Mouse (Mus musculus) liver, postnatal 0 days (tissue): ENCODE data around the gene Dcaf17.

Experiments used
- CTCF ChIP-seq: sonication (generic); IDR thresholded peaks from 2 replicates; pipeline ENCODE4 v1.5.1; 2016; ENCODE audit warnings: antibody characterized with exemption, low read depth
- EP300 ChIP-seq: IDR thresholded peaks from 2 replicates; pipeline ENCODE4 v1.6.1; 2016; ENCODE audit warnings: antibody characterized with exemption, low read depth, mild to moderate bottlenecking

DNA sequence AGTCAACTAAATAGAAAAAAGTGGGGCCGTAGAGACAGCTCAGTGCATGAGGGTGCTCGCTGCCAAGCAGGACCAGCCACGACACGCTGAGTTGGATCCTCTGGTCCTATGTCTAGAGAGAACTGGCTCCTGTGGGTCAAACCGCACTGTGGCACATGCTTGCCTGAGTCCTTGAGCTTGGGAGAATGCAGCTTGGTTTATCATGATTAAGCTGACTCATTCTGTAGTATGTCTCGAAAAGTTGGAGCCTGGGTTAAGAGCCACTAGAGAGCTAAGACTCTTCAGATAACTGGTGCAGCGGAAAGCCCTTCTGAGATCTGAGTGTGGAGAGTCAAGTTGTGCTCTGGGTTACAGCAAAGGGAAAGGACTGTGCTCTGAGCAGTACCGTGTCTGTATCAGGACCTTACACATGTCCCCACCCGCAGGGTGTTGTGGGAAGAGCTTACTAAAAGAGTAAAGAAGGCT is 78.9 kb downstream of the Dcaf17 start:
- TF ChIP-seq CTCF (no peak), EP300 (no peak)
